Mouse (Mus musculus): Measurements from ENCODE around the gene Arhgef2.
"Not testable (repeated sequence)": the region's sequence is repeated elsewhere in the genome, so short reads cannot be mapped to it uniquely, and the experiment has no call there.

Arhgef2 gene

GRCm38 (mm10) chr3:88605666-88606065, at the start of gene Arhgef2:
Gene Arhgef2 (plus strand): TSS chr3:88605966.
- DNase-seq (ENCODE audit: low spot score): not testable (repeated sequence)

GRCm38 (mm10) chr3:88556616-88557015, 49.1 kb upstream of the Arhgef2 start:
- DNase-seq (ENCODE audit: low spot score): no peak

GRCm38 (mm10) chr3:88559596-88559995, 46.2 kb upstream of the Arhgef2 start:
- DNase-seq (ENCODE audit: low spot score): no peak

- no peak for DNase-seq (ENCODE audit: low spot score)
Measured at GRCm38 (mm10) chr3:88561989-88562388, 43.8 kb upstream of the Arhgef2 start.

GRCm38 (mm10) chr3:88563442-88563841, 42.3 kb upstream of the Arhgef2 start:
- DNase-seq (ENCODE audit: low spot score): no peak

- DNase-seq (ENCODE audit: low spot score): no peak
Measured at GRCm38 (mm10) chr3:88563966-88564365, 41.8 kb upstream of the Arhgef2 start.

- DNase-seq (ENCODE audit: low spot score): no peak
Measured at GRCm38 (mm10) chr3:88566116-88566515, 39.6 kb upstream of the Arhgef2 start.

GRCm38 (mm10) chr3:88566536-88567061, 39.2 kb upstream of the Arhgef2 start:
- no peak for DNase-seq (ENCODE audit: low spot score)

GRCm38 (mm10) chr3:88567892-88568291, 37.9 kb upstream of the Arhgef2 start:
- no peak for DNase-seq (ENCODE audit: low spot score)

- no peak for DNase-seq (ENCODE audit: low spot score)
Measured at GRCm38 (mm10) chr3:88568615-88569014, 37.2 kb upstream of the Arhgef2 start.

GRCm38 (mm10) chr3:88569093-88569492, 36.7 kb upstream of the Arhgef2 start:
- DNase-seq (ENCODE audit: low spot score): no peak

- no peak for DNase-seq (ENCODE audit: low spot score)
Measured at GRCm38 (mm10) chr3:88569694-88570093, 36.1 kb upstream of the Arhgef2 start.

- DNase-seq (ENCODE audit: low spot score): no peak
Measured at GRCm38 (mm10) chr3:88570341-88570740, 35.4 kb upstream of the Arhgef2 start.

- no peak for DNase-seq (ENCODE audit: low spot score)
Measured at GRCm38 (mm10) chr3:88571856-88572255, 33.9 kb upstream of the Arhgef2 start.

- no peak for DNase-seq (ENCODE audit: low spot score)
Measured at GRCm38 (mm10) chr3:88572835-88573234, 32.9 kb upstream of the Arhgef2 start.

GRCm38 (mm10) chr3:88573810-88574209, 32.0 kb upstream of the Arhgef2 start:
- DNase-seq (ENCODE audit: low spot score): no peak

- DNase-seq (ENCODE audit: low spot score): no peak
Measured at GRCm38 (mm10) chr3:88575540-88575939, 30.2 kb upstream of the Arhgef2 start, which contains the start of gene Ssr2. Gene Ssr2 (plus strand): TSS chr3:88575876.

GRCm38 (mm10) chr3:88577846-88578245, 27.9 kb upstream of the Arhgef2 start:
- not testable (repeated sequence) for DNase-seq (ENCODE audit: low spot score)

GRCm38 (mm10) chr3:88578498-88579424, 27.0 kb upstream of the Arhgef2 start:
- DNase-seq (ENCODE audit: low spot score): no peak

GRCm38 (mm10) chr3:88579454-88580117, 26.2 kb upstream of the Arhgef2 start:
- DNase-seq (ENCODE audit: low spot score): peak; percentile 88

- DNase-seq (ENCODE audit: low spot score): no peak
Measured at GRCm38 (mm10) chr3:88585769-88586168, 20.0 kb upstream of the Arhgef2 start.

GRCm38 (mm10) chr3:88586640-88587039, 19.1 kb upstream of the Arhgef2 start:
- DNase-seq (ENCODE audit: low spot score): no peak

- peak; percentile 46 for DNase-seq (ENCODE audit: low spot score)
Measured at GRCm38 (mm10) chr3:88590246-88590645, 15.5 kb upstream of the Arhgef2 start.

Measured in embryo, embryonic 10 days (tissue).